Mouse (Mus musculus) forebrain, embryonic 11.5 days (tissue): ENCODE data around the gene Ogfod3. TPM values are rescaled to one million over a fixed set of nuclear protein-coding genes. Genes with fewer than 3 reads are reported as not detected.

Experiments used
- ATAC-seq: fragments of 200-750 bp; cut with Nextera tagmentation; replicated peaks from 2 replicates; pipeline ENCODE4 v1.8.0; 2017; ENCODE audit warnings: moderate TSS enrichment; ENCODE audit not compliant: low FRiP score
- DNase-seq: peaks from one replicate; pipeline ENCODE4 v3.0.0-alpha.2; 2017; ENCODE audit warnings: low spot score
- H3K27ac ChIP-seq: fragments of 300-500 bp; sonication (generic); 2 replicates; pipeline ENCODE4 v1.5.1; 2014; ENCODE audit warnings: low read depth, low read length
- H3K27me3 ChIP-seq: fragments of 300-500 bp; sonication (generic); 2 replicates; pipeline ENCODE4 v1.6.1; 2014; ENCODE audit warnings: mild to moderate bottlenecking, low read length, mixed read lengths; ENCODE audit not compliant: control insufficient read depth, insufficient read depth
- H3K36me3 ChIP-seq: fragments of 300-500 bp; sonication (generic); 2 replicates; pipeline ENCODE4 v1.6.1; 2014; ENCODE audit warnings: mild to moderate bottlenecking, low read length, moderate library complexity, mixed read lengths; ENCODE audit not compliant: control insufficient read depth, insufficient read depth
- H3K4me1 ChIP-seq: fragments of 300-500 bp; sonication (generic); replicated peaks from 2 replicates; pipeline ENCODE4 v1.6.1; 2014; ENCODE audit warnings: low read length, mixed read lengths; ENCODE audit not compliant: control insufficient read depth, insufficient read depth
- H3K4me2 ChIP-seq: fragments of 300-500 bp; sonication (generic); 2 replicates; pipeline ENCODE4 v1.6.1; 2014; ENCODE audit warnings: low read depth, mild to moderate bottlenecking, low read length, moderate library complexity, mixed read lengths; ENCODE audit not compliant: severe bottlenecking
- H3K4me3 ChIP-seq: fragments of 300-500 bp; sonication (generic); 2 replicates; pipeline ENCODE4 v1.5.1; 2014; ENCODE audit warnings: low read depth, low read length
- H3K9ac ChIP-seq: fragments of 300-500 bp; sonication (generic); 2 replicates; pipeline ENCODE4 v1.6.1; 2014; ENCODE audit warnings: low read length
- H3K9me3 ChIP-seq: fragments of 300-500 bp; sonication (generic); 2 replicates; pipeline ENCODE4 v1.6.1; 2016; ENCODE audit warnings: low read length, mixed read lengths; ENCODE audit not compliant: control insufficient read depth
- WGBS: fragments of 180-500 bp; shearing (Covaris S2); extraction: QIAGEN DNeasy Blood & Tissue Kit; methylation state at CpG from one replicate; pipeline ENCODE4 v1.1.7; 2014; 5-methylcytosine and 5-hydroxymethylcytosine counted together
- polyA plus RNA-seq: library from polyadenylated mRNA; unstranded; fragments of >200 nt; fragmentation: Nextera tagmentation; extraction: Ambion mirVana; gene quantifications from 2 replicates; pipeline ENCODE4 v1.2.1, GENCODE M21; 2014

Ogfod3 gene
- polyA plus RNA-seq, 1 experiment from 2014 or later, result 20.3 TPM

DNA sequence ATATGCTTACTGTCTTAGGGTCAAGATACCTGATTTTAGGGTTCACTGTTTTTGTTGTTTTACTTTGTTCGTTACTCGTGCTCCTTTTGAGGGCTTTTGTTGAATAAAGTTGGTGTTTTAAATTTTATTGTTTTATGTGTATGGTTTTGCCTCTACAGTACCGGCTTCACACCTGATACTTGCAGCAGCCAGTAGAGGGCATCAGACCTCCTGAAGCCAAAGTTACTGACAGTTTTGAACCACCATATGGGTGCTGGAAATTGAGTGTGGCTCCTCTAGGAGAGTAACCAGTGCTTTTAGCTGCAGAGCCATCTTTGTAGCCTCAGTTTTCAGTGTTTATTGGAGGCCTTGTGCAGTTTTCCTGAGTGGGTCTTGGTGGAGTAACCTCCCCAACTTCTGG lies 56.3 kb downstream of the Ogfod3 start:
- Histone ChIP-seq H3K36me3 (no peaks in the 10 kb centered on the region), H3K27me3 (no peaks in the 10 kb centered on the region), H3K9ac (no peak overlapping the region), H3K27ac (no peak overlapping the region), H3K9me3 (no peaks in the 10 kb centered on the region), H3K4me2 (no peak overlapping the region), H3K4me3 (no peak overlapping the region), H3K4me1 (no peaks in the 10 kb centered on the region)
- DNase-seq (no peak), ATAC-seq (no peak)
- WGBS, result 85% methylated on average over 3 of the region's 3 CpGs

- Histone ChIP-seq H3K4me3 (no peak within 1 kb of the TSS), H3K9ac (no peak within 1 kb of the TSS), H3K27me3 (no peaks in the 10 kb centered on the region), H3K4me2 (no peak within 1 kb of the TSS), H3K27ac (no peak within 1 kb of the TSS), H3K9me3 (no peaks in the 10 kb centered on the region), H3K4me1 (no peaks in the 10 kb centered on the region), H3K36me3 (no peaks in the 10 kb centered on the region)
- DNase-seq (no peak), ATAC-seq (no peak)
- 93% methylated on average over 22 of the region's 22 CpGs for WGBS
Observed at GRCm38 (mm10) chr11:121145865-121146264, 58.6 kb downstream of the Ogfod3 start, which contains the start of gene Tex19.1. Gene Tex19.1 (plus strand): TSS chr11:121146143.

DNA sequence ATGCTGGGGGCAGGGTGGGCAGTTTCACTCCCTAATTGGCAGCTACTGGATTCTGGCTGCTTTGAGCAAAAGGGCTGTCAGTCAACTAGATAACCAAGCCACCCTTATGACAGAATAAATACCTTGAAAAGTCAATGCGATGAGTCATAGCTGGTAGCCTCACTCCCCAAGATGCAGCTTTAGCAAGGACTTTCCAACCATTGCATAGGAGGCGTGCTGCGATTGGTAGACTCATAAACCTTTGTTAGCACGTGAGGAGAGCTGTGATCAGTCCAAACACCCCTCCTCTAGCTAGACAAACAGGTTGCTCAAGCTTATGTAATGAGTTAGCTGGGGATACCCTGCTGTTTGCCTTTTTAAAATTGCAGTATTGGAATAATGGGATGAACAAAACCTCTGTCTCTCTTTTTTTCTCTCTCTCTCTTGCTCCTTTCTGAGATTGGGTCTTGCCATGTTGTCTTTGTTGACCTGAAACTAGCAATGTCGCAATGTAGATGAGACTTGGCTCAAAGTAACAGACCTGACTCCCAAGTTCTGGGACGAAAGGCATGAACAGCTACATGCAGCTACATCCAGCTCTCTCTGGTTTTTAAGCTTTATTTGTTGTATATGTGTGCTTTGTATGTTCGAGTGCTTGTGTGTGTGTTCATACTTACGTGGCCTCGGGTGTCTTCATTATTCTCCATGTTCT lies 61.0 kb downstream of the Ogfod3 start:
- Histone ChIP-seq H3K4me3 (no peak overlapping the region), H3K27me3 (no peaks in the 10 kb centered on the region), H3K27ac (no peak overlapping the region), H3K9me3 (no peaks in the 10 kb centered on the region), H3K9ac (no peak overlapping the region), H3K4me1 (no peaks in the 10 kb centered on the region), H3K4me2 (no peak overlapping the region), H3K36me3 (no peaks in the 10 kb centered on the region)
- DNase-seq, result no peak
- 78% methylated on average over 9 of the region's 9 CpGs for WGBS
- no peak for ATAC-seq

DNA sequence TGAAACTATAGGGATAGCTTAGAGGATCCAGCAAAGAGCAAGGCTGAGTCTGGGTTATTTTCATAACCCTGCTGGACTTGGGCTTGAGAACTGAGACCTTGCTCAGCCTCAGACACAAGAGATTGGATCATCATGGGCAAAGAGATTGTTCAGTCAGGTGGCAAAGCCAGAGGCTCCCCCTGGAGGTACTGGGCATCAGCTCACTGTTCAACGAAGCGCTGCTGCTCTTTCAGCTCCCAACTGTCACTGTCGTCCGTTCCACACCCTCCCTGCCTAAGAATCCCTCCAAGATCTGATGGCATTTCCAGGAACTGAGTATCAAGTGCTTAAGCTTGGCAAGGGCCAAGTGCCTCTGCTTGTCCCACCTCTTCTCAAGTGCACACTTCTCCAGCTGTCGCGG lies 65.8 kb downstream of the Ogfod3 start:
- WGBS, result 42% methylated on average over 6 of the region's 6 CpGs

DNA sequence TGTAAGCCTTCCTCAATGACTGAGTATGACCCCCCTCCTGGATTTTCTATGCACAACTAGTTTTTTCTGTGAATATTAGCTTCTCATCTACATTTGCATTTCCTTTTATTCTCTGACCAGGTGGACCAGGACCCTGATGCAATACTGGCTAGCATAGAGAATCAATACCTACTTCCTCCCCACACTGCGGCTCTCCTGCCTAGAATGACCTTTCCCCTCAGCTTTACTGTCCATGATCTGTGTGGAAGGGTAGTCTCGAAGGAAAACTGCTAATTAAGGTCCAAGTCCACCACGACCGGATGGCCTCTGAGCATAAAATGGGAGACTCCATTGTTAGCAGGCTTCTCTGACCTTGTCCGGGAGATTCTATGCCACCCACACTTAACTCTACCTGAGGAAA lies 66.8 kb downstream of the Ogfod3 start:
- Histone ChIP-seq H3K9me3 (no peaks in the 10 kb centered on the region), H3K9ac (no peak overlapping the region), H3K36me3 (no peaks in the 10 kb centered on the region), H3K27ac (no peak overlapping the region), H3K4me1 (no peaks in the 10 kb centered on the region), H3K4me3 (no peak overlapping the region), H3K27me3 (no peaks in the 10 kb centered on the region), H3K4me2 (no peak overlapping the region)
- DNase-seq (no peak), ATAC-seq (no peak)
- WGBS, result 89% methylated on average over 5 of the region's 5 CpGs

More for the DNA sequence above, 65.8 kb downstream of the Ogfod3 start:
- no peaks in the 10 kb centered on the region for H3K9me3 ChIP-seq
- H3K4me2 ChIP-seq, result no peak overlapping the region
- no peaks in the 10 kb centered on the region for H3K36me3 ChIP-seq
- H3K27ac ChIP-seq, result no peak overlapping the region
- no peak overlapping the region for H3K9ac ChIP-seq
- no peaks in the 10 kb centered on the region for H3K27me3 ChIP-seq
- no peak for DNase-seq
- no peak overlapping the region for H3K4me3 ChIP-seq
- H3K4me1 ChIP-seq, result no peaks in the 10 kb centered on the region
- no peak for ATAC-seq

- no peak overlapping the region for H3K9ac ChIP-seq
- 73% methylated on average over 1 of the region's 1 CpGs for WGBS
- no peaks in the 10 kb centered on the region for H3K4me1 ChIP-seq
- no peak overlapping the region for H3K27ac ChIP-seq
- H3K9me3 ChIP-seq, result no peaks in the 10 kb centered on the region
- no peaks in the 10 kb centered on the region for H3K36me3 ChIP-seq
- H3K27me3 ChIP-seq, result no peaks in the 10 kb centered on the region
- no peak overlapping the region for H3K4me2 ChIP-seq
- ATAC-seq (no peak), DNase-seq (no peak)
- H3K4me3 ChIP-seq, result no peak overlapping the region
Observed at GRCm38 (mm10) chr11:121134600-121134999, 69.9 kb downstream of the Ogfod3 start.

GRCm38 (mm10) chr11:121129616-121130015 lies 74.9 kb downstream of the Ogfod3 start:
- H3K4me1 ChIP-seq, result no peaks in the 10 kb centered on the region
- no peak overlapping the region for H3K9ac ChIP-seq
- no peak for DNase-seq
- no peak for ATAC-seq
- H3K4me2 ChIP-seq, result no peak overlapping the region
- H3K4me3 ChIP-seq, result no peak overlapping the region
- H3K27ac ChIP-seq, result no peak overlapping the region
- no peaks in the 10 kb centered on the region for H3K27me3 ChIP-seq
- 71% methylated on average over 1 of the region's 1 CpGs for WGBS
- no peaks in the 10 kb centered on the region for H3K36me3 ChIP-seq
- H3K9me3 ChIP-seq, result no peaks in the 10 kb centered on the region

Other genes with a start within 250 kb of the Ogfod3 start
- 102 and 103 TPM in 2 replicates for gene Csnk1d, start 213.4 kb downstream of the Ogfod3 start, polyA plus RNA-seq
- not detected in 2 replicates for gene Cd7, start 165.3 kb downstream of the Ogfod3 start, polyA plus RNA-seq
- not detected in 2 replicates for gene Sectm1b, start 141.1 kb downstream of the Ogfod3 start, polyA plus RNA-seq
- gene Sectm1a, start 123.5 kb downstream of the Ogfod3 start, polyA plus RNA-seq, result not detected in 2 replicates
- not detected in 2 replicates for gene Tex19.2, start 86.0 kb downstream of the Ogfod3 start, polyA plus RNA-seq
- not detected in 2 replicates for gene Tex19.1, start 58.6 kb downstream of the Ogfod3 start, polyA plus RNA-seq
- not detected in 2 replicates for gene Uts2r, start 44.4 kb downstream of the Ogfod3 start, polyA plus RNA-seq
- 7.3 and 7.8 TPM in 2 replicates for gene Hexdc, start 278 bp downstream of the Ogfod3 start, polyA plus RNA-seq
- 31.7 and 39.2 TPM in 2 replicates for gene Cybc1, start 24.6 kb upstream of the Ogfod3 start, polyA plus RNA-seq
- 58.9 and 70.1 TPM in 2 replicates for gene Narf, start 32.5 kb upstream of the Ogfod3 start, polyA plus RNA-seq
- gene Foxk2, start 55.3 kb upstream of the Ogfod3 start, polyA plus RNA-seq, result 16.4 and 21.8 TPM in 2 replicates
- gene Wdr45b, start 149.7 kb upstream of the Ogfod3 start, polyA plus RNA-seq, result 99.3 and 107 TPM in 2 replicates
- gene Rab40b, start 183.5 kb upstream of the Ogfod3 start, polyA plus RNA-seq, result 1.9 and 2.0 TPM in 2 replicates
- 8.5 and 8.9 TPM in 2 replicates for gene Fn3krp, start 216.7 kb upstream of the Ogfod3 start, polyA plus RNA-seq
- 1.3 and 1.7 TPM in 2 replicates for gene Fn3k, start 230.2 kb upstream of the Ogfod3 start, polyA plus RNA-seq
- 49.8 and 54.9 TPM in 2 replicates for gene Tbcd, start 247.2 kb upstream of the Ogfod3 start, polyA plus RNA-seq